Mouse (Mus musculus) midbrain, embryonic 11.5 days (tissue): Measurements from ENCODE around the gene Inava. TPM values are rescaled to one million over a fixed set of nuclear protein-coding genes. Genes with fewer than 3 reads are reported as not detected.

Experiments used
- ATAC-seq: fragments of 200-750 bp; cut with Nextera tagmentation; 2 replicates; pipeline ENCODE4 v1.8.0; 2017; ENCODE audit warnings: moderate TSS enrichment, moderate library complexity; ENCODE audit not compliant: low FRiP score
- DNase-seq: peaks from one replicate; pipeline ENCODE4 v3.0.0; 2015; ENCODE audit warnings: low spot score; ENCODE audit errors: missing footprints
- H3K27ac ChIP-seq: fragments of 300-500 bp; sonication (generic); 2 replicates; pipeline ENCODE4 v1.5.1; 2014; ENCODE audit warnings: low read depth, low read length
- H3K27me3 ChIP-seq: fragments of 300-500 bp; sonication (generic); 2 replicates; pipeline ENCODE4 v1.6.1; 2014; ENCODE audit warnings: mild to moderate bottlenecking, low read length, moderate library complexity, mixed read lengths; ENCODE audit not compliant: control insufficient read depth, insufficient read depth
- H3K36me3 ChIP-seq: fragments of 300-500 bp; sonication (generic); 2 replicates; pipeline ENCODE4 v1.6.1; 2014; ENCODE audit warnings: mild to moderate bottlenecking, low read length, moderate library complexity, mixed read lengths; ENCODE audit not compliant: control insufficient read depth, insufficient read depth
- H3K4me1 ChIP-seq: fragments of 300-500 bp; sonication (generic); 2 replicates; pipeline ENCODE4 v1.6.1; 2014; ENCODE audit warnings: low read length; ENCODE audit not compliant: control insufficient read depth, insufficient read depth
- H3K4me2 ChIP-seq: fragments of 300-500 bp; sonication (generic); 2 replicates; pipeline ENCODE4 v1.6.1; 2014; ENCODE audit warnings: mild to moderate bottlenecking, moderate library complexity
- H3K4me3 ChIP-seq: fragments of 300-500 bp; sonication (generic); 2 replicates; pipeline ENCODE4 v1.5.1; 2014; ENCODE audit warnings: low read depth, low read length
- H3K9ac ChIP-seq: fragments of 300-500 bp; sonication (generic); 2 replicates; pipeline ENCODE4 v1.6.1; 2014; ENCODE audit warnings: low read length
- H3K9me3 ChIP-seq: fragments of 300-500 bp; sonication (generic); 2 replicates; pipeline ENCODE4 v1.6.1; 2016; ENCODE audit warnings: low read length; ENCODE audit not compliant: control insufficient read depth
- WGBS: fragments of 180-500 bp; shearing (Covaris S2); extraction: QIAGEN DNeasy Blood & Tissue Kit; methylation state at CpG from one replicate; pipeline ENCODE4 v1.1.7; 2014; 5-methylcytosine and 5-hydroxymethylcytosine counted together
- polyA plus RNA-seq: library from polyadenylated mRNA; unstranded; fragments of >200 nt; fragmentation: Nextera tagmentation; extraction: Ambion mirVana; gene quantifications from 2 replicates; pipeline ENCODE4 v1.2.1, GENCODE M21; 2014

Gene Inava
- polyA plus RNA-seq, 1 experiment from 2014 or later: 12.7 TPM

DNA sequence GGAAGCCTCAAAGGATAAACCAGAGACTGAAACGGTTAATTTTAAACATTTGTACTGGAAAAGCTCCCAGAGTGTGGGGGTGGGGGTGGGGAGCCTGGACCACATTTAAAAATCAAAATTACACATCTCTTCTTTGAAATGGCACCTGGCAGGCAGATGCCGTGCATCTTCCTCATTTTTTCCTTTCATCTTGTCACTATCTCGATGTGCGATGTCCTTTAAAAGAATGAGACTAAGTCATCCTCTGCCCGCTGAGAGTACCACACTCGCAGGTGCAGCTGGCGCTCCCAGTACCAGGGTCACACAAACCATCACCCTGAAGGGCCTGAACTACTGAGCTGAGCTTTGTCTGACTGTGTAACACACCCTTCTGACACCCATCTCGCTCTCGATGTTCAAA, 24.4 kb upstream of the Inava start:
- no peak overlapping the region for H3K9ac ChIP-seq
- peaks cover 13% of the 10 kb centered on the region for H3K4me1 ChIP-seq
- H3K27me3 ChIP-seq: peaks cover 58% of the 10 kb centered on the region
- WGBS: 73% methylated on average over 9 of the region's 9 CpGs
- DNase-seq (no peak), ATAC-seq (no peak)
- H3K27ac ChIP-seq: no peak overlapping the region
- H3K4me3 ChIP-seq: no peak overlapping the region
- no peak overlapping the region for H3K4me2 ChIP-seq
- H3K36me3 ChIP-seq: no peaks in the 10 kb centered on the region
- no peaks in the 10 kb centered on the region for H3K9me3 ChIP-seq

DNA sequence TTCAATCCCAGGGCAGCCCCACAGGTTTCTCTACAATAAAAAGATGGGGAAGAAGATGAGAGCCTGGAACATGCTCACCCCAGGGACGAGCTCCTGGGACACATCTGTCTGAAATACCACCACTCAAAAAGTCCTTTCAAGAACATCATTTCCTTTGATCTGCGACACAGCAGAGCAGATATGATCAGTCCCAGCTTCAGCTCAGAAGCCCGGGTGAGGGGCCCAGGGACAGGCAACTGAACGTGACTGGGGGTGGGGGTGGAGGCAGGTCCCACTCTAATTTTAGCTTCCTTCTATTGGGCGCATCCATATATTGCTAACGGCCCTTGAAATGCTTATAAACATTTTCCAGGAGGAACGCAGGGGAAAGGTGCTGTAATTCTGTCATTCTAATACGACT, 21.6 kb upstream of the Inava start:
- Histone ChIP-seq H3K4me1 (peaks cover 11% of the 10 kb centered on the region), H3K9me3 (no peaks in the 10 kb centered on the region), H3K4me3 (no peak overlapping the region), H3K27me3 (peaks cover 36% of the 10 kb centered on the region), H3K9ac (no peak overlapping the region), H3K36me3 (no peaks in the 10 kb centered on the region), H3K27ac (no peak overlapping the region), H3K4me2 (no peak overlapping the region)
- DNase-seq (no peak), ATAC-seq (no peak)
- 60% methylated on average over 8 of the region's 8 CpGs for WGBS

GRCm38 (mm10) chr1:136255174-136255573, 21.1 kb upstream of the Inava start:
- no peak overlapping the region for H3K9ac ChIP-seq
- no peak for DNase-seq
- no peak overlapping the region for H3K27ac ChIP-seq
- peaks cover 7% of the 10 kb centered on the region; the same call in 1 of the 2 replicates for H3K4me1 ChIP-seq
- no peak overlapping the region for H3K4me3 ChIP-seq
- H3K27me3 ChIP-seq: peaks cover 31% of the 10 kb centered on the region
- no peaks in the 10 kb centered on the region for H3K9me3 ChIP-seq
- no peak overlapping the region for H3K4me2 ChIP-seq
- WGBS: 41% methylated on average over 6 of the region's 6 CpGs
- H3K36me3 ChIP-seq: no peaks in the 10 kb centered on the region
- 0 out of 2 replicates have a peak, but pooled peaks have one; percentile 15 for ATAC-seq

DNA sequence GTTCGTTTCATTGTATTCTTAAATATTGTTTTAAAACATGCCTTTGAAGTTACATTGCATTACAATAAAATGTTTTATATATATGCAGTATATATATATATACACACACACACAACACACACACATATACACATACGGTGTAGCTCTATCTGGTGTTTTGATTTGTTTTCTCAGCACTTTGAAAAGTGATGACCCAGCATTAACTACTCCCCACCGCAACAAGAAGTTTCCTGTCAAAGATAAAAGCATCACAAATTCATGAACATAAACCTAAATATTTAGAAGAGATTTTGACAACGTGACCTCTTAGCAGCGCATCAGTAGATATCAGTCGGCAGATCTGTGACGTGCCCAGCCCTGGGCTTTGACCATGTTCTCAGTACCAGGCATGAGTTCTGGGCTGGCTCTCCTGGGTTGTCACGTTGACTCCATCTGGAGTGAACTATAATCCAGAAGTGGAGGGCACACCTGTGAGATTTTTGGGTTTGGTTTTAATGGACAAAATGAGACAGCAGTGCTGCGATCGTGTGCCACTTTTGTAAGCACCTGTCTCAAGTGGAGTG, 20.5 kb upstream of the Inava start:
- H3K4me1 ChIP-seq: peaks cover 3% of the 10 kb centered on the region; the same call in 1 of the 2 replicates
- no peak overlapping the region for H3K4me2 ChIP-seq
- DNase-seq (no peak), ATAC-seq (no peak)
- H3K27ac ChIP-seq: no peak overlapping the region
- no peaks in the 10 kb centered on the region for H3K36me3 ChIP-seq
- 88% methylated on average over 10 of the region's 10 CpGs for WGBS
- no peak overlapping the region for H3K4me3 ChIP-seq
- H3K9me3 ChIP-seq: no peaks in the 10 kb centered on the region
- H3K9ac ChIP-seq: no peak overlapping the region
- peaks cover 25% of the 10 kb centered on the region for H3K27me3 ChIP-seq

DNA sequence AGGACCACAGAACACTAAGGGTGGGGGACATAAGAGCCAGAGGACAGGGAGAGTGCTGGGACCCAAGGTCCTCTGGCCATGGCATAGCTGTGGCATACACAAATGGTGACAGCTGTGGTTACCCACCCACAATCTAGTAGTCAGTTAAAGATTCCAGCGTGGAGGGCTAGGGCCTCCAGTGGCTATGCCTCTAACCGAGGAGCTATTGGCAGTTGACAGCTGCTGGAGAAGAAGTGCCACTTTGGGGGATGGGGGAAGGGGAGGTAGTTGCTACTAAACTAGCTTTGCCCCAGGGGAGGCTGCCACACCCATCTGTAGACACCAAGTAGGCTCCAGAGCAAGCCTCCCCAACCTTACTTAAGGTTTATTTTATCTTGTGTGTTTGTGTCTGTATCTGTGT, 19.4 kb upstream of the Inava start:
- Histone ChIP-seq H3K4me2 (no peak overlapping the region), H3K27ac (no peak overlapping the region), H3K9me3 (no peaks in the 10 kb centered on the region), H3K27me3 (peaks cover 15% of the 10 kb centered on the region), H3K4me1 (peaks cover 3% of the 10 kb centered on the region; the same call in 1 of the 2 replicates), H3K9ac (no peak overlapping the region), H3K4me3 (no peak overlapping the region), H3K36me3 (no peaks in the 10 kb centered on the region)
- ATAC-seq (no peak), DNase-seq (no peak)
- 41% methylated on average over 2 of the region's 2 CpGs for WGBS

GRCm38 (mm10) chr1:136249662-136250061, 15.6 kb upstream of the Inava start:
- Histone ChIP-seq H3K27ac (no peak overlapping the region), H3K4me2 (no peak overlapping the region), H3K4me3 (no peak overlapping the region), H3K9ac (no peak overlapping the region), H3K36me3 (no peaks in the 10 kb centered on the region), H3K27me3 (peaks cover 3% of the 10 kb centered on the region; the same call in 1 of the 2 replicates), H3K9me3 (no peaks in the 10 kb centered on the region), H3K4me1 (no peaks in the 10 kb centered on the region)
- 68% methylated on average over 5 of the region's 5 CpGs for WGBS
- no peak for DNase-seq
- ATAC-seq: no peak

DNA sequence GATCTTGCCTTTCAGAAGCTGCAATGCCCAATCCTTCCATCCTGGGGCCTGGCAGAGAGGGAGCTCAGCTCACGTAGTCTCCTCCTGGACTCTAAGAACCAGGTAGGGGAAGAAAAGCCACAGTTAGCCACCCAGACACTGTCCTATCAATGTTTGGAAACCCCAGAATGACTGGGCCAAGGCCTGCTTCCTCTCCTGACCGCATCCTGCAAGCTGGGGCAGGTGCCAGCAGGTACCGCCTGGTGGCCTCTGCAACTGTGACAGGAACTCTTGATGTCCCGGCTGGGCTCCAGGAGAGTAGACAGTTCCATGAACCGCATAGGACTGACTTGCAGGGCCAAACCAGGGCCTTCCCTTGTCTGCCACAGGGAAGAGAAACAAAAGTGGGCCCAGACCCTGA, 13.3 kb upstream of the Inava start:
- 83% methylated on average over 5 of the region's 5 CpGs for WGBS
- DNase-seq (no peak), ATAC-seq (no peak)
- no peak overlapping the region for H3K4me2 ChIP-seq
- H3K27ac ChIP-seq: no peak overlapping the region
- H3K9ac ChIP-seq: no peak overlapping the region
- no peaks in the 10 kb centered on the region for H3K9me3 ChIP-seq
- no peaks in the 10 kb centered on the region for H3K4me1 ChIP-seq
- no peak overlapping the region for H3K4me3 ChIP-seq
- peaks cover 3% of the 10 kb centered on the region; the same call in 1 of the 2 replicates for H3K27me3 ChIP-seq
- no peaks in the 10 kb centered on the region for H3K36me3 ChIP-seq

GRCm38 (mm10) chr1:136244469-136244868, 10.4 kb upstream of the Inava start:
- H3K27ac ChIP-seq: no peak overlapping the region
- no peaks in the 10 kb centered on the region for H3K9me3 ChIP-seq
- peaks cover 13% of the 10 kb centered on the region; the same call in 1 of the 2 replicates for H3K27me3 ChIP-seq
- no peak for ATAC-seq
- H3K36me3 ChIP-seq: no peaks in the 10 kb centered on the region
- no peak overlapping the region for H3K4me2 ChIP-seq
- no peak overlapping the region for H3K4me3 ChIP-seq
- DNase-seq: no peak
- H3K9ac ChIP-seq: no peak overlapping the region
- WGBS: 94% methylated on average over 4 of the region's 5 CpGs
- no peaks in the 10 kb centered on the region for H3K4me1 ChIP-seq

DNA sequence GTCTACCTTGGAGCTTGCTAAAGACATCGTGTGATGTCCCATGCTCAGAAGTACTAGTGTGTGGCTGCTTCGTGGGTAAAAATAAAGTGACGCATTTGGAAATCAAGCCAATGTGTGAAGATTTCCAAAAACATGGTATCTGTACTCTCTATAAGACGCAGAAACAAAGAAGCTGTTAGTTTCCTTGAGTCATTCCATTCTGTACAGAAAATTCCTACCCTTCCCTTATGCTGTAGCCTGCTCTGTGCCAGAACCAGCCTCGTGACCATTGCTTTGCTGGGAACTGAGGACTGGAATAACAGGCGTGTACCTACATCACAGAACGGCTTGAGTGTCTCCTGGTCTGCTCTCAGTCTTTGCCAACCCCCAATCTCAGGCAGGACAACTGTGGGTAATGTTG, 7.7 kb upstream of the Inava start:
- Histone ChIP-seq H3K9ac (no peak overlapping the region), H3K27ac (no peak overlapping the region), H3K36me3 (no peaks in the 10 kb centered on the region), H3K9me3 (no peaks in the 10 kb centered on the region), H3K4me3 (no peak overlapping the region), H3K4me1 (no peaks in the 10 kb centered on the region), H3K4me2 (no peak overlapping the region), H3K27me3 (peaks cover 16% of the 10 kb centered on the region; the same call in 1 of the 2 replicates)
- no peak for DNase-seq
- no peak for ATAC-seq
- 87% methylated on average over 7 of the region's 7 CpGs for WGBS
